Mouse (Mus musculus): Measurements from ENCODE around the gene Olfr740.

Gene Olfr740

GRCm38 (mm10) chr14:50445245-50445644, at the start of gene Olfr740:
Olfr740 (plus strand) TSS chr14:50445545.
- in situ Hi-C loops (cut with MboI, MseI) = no loop called here

GRCm38 (mm10) chr14:50407268-50407667, 38.1 kb upstream of the Olfr740 start, which contains the start of gene Olfr738:
Olfr738 (plus strand) TSS chr14:50407568.
- in situ Hi-C loops (cut with MboI, MseI) = no loop called here

- in situ Hi-C loops (cut with MboI, MseI) = loop anchor here (10.0 kb wide), 1 partner anchor 714 kb away; no protein-coding TSS in a partner anchor
Observed at GRCm38 (mm10) chr14:50418326-50418725, 27.0 kb upstream of the Olfr740 start, which contains the start of gene Olfr739. Olfr739 (plus strand) TSS chr14:50418626.

GRCm38 (mm10) chr14:50472438-50472837, 27.1 kb downstream of the Olfr740 start, which contains the start of gene Olfr741:
Olfr741 (plus strand) TSS chr14:50472738.
- in situ Hi-C loops (cut with MboI, MseI) = no loop called here

- in situ Hi-C loops (cut with MboI, MseI) = no loop called here
Observed at GRCm38 (mm10) chr14:50478406-50478805, 33.1 kb downstream of the Olfr740 start.

- in situ Hi-C loops (cut with MboI, MseI) = no loop called here
Observed at GRCm38 (mm10) chr14:50503300-50503699, 58.0 kb downstream of the Olfr740 start, which contains the start of gene Olfr742. Olfr742 (plus strand) TSS chr14:50503600.

All from T-helper 2 cell (primary cell).